ENCODE assay signal across 8 mouse cellular contexts in the genomic region with DNA sequence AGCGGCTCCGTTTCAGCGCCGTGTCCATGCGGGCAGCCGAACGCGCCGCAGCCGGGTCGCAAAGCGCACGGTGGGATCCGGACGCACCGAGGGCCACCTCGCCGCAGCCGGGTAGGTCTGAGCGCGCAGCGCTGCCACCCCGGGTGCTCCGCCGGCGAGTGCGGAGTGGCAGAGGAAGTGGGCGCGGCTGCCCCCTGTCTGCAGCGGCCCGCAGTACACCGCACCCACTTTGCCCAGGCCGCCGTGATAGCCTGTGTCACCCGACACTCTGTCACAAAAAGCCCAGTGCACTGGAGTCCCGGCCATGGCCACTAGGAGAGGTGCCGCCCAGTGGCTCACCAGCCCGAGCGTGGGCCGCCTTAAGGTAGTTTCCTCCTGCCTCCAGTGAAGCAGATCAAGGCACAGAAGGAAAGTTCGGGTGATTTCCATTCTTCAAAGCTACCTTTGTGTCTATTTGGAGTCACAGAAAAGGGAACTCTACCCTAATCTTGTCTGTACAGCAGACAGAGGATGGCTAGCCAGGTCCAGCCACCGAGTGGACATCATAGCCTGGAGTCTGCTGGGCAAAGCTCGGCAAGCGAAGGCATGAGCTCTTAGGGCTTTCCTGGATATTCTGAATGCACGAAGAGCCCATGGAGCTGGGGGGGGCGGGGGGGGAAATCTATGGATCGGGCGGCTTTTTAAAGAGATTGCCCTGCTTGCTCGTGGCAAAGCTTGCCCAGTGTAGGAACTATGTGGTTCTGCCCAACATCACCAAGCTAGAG. TPM values are rescaled to one million over a fixed set of nuclear protein-coding genes. Genes with fewer than 3 reads are reported as not detected.
DNase-seq lines count a peak whose midpoint lies in the region; ATAC-seq and TF ChIP-seq lines count a peak whose summit lies in the region.

TSS of gene Sh3bp5 (minus strand) at position 149 of the 764 bp plus-strand sequence.

- H3K4me3 ChIP-seq in embryonic facial prominence, embryonic 11.5 days (ENCODE audit: low read depth, low read length), result peak within 1 kb of the TSS; percentile 84
- H3K4me3 ChIP-seq in intestine, postnatal 0 days (ENCODE audit: low read depth, low read length), result peak within 1 kb of the TSS; percentile 67
- peak within 1 kb of the TSS; percentile 86 for H3K4me3 ChIP-seq in midbrain, embryonic 10.5 days

- peaks cover 6% of the 10 kb centered on the region for H3K4me1 ChIP-seq in embryonic facial prominence, embryonic 11.5 days (ENCODE audit: control insufficient read depth, insufficient read depth, low read length)
- H3K4me1 ChIP-seq in intestine, postnatal 0 days (replicated peaks; ENCODE audit: control insufficient read depth, insufficient read depth, low read length), result no peaks in the 10 kb centered on the region
- H3K4me1 ChIP-seq in midbrain, embryonic 10.5 days, result peaks cover 30% of the 10 kb centered on the region

- ATAC-seq in embryonic facial prominence, embryonic 11.5 days (replicated peaks; ENCODE audit: insufficient number of reproducible peaks, low FRiP score, low TSS enrichment, low read depth), result peak; percentile 91
- ATAC-seq in granulocyte monocyte progenitor cell, adult 5-6 weeks (replicated peaks; ENCODE audit: poor library complexity, severe bottlenecking), result peak; percentile 96
- ATAC-seq in intestine, postnatal 0 days, result peak; percentile 96

- H3K27ac ChIP-seq in embryonic facial prominence, embryonic 11.5 days (replicated peaks; ENCODE audit: low read depth, low read length), result no peak within 1 kb of the TSS; the same call in 1 of the 2 replicates
- H3K27ac ChIP-seq in intestine, postnatal 0 days (ENCODE audit: low read depth, low read length), result 0 out of 2 replicates have a peak within 1 kb of the TSS, but pooled peaks have one; percentile 11
- peak within 1 kb of the TSS; percentile 88 for H3K27ac ChIP-seq in midbrain, embryonic 10.5 days (replicated peaks)

- H3K27me3 ChIP-seq in embryonic facial prominence, embryonic 11.5 days (ENCODE audit: control insufficient read depth, insufficient read depth, low read length), result no peaks in the 10 kb centered on the region
- no peaks in the 10 kb centered on the region for H3K27me3 ChIP-seq in intestine, postnatal 0 days (replicated peaks; ENCODE audit: control insufficient read depth, insufficient read depth, low read length)
- peaks cover 46% of the 10 kb centered on the region for H3K27me3 ChIP-seq in midbrain, embryonic 10.5 days (ENCODE audit: low read depth, poor library complexity, severe bottlenecking)

- WGBS in embryonic facial prominence, embryonic 11.5 days, result 9% methylated on average over 49 of the region's 49 CpGs
- WGBS in intestine, postnatal 0 days, result 9% methylated on average over 49 of the region's 49 CpGs
- 8% methylated on average over 49 of the region's 49 CpGs for WGBS in midbrain, embryonic 10.5 days

- H3K9ac ChIP-seq in embryonic facial prominence, embryonic 11.5 days (replicated peaks; ENCODE audit: low read length), result peak within 1 kb of the TSS; percentile 89
- H3K9ac ChIP-seq in intestine, postnatal 0 days (ENCODE audit: low read depth, low read length), result peak within 1 kb of the TSS; percentile 77

- peak; percentile 94 for DNase-seq in adrenal gland, postnatal 25 days
- peak; percentile 93 for DNase-seq in embryonic facial prominence, embryonic 11.5 days (ENCODE audit: low spot score)
- DNase-seq in left cerebral cortex, postnatal 36 days (ENCODE audit: low spot score in 2 of 2), result peak; percentile 94
- peak; percentile 93 for DNase-seq in midbrain, embryonic 10.5 days (ENCODE audit: low spot score)
- peak; percentile 87 to 88 for DNase-seq in right cerebral cortex, postnatal 36 days (ENCODE audit: low spot score in 2 of 2)
- peak; percentile 89 for DNase-seq in yolk sac, embryonic 10.5 days (ENCODE audit: low spot score)

- intact Hi-C loops in left cerebral cortex, postnatal 36 days (cut with DNase I), result loop anchor here (5.0 kb wide), 1 partner anchor 54 kb away; no protein-coding TSS in a partner anchor

- no peaks in the 10 kb centered on the region for H3K9me3 ChIP-seq in embryonic facial prominence, embryonic 11.5 days (replicated peaks; ENCODE audit: control insufficient read depth, low read length)
- H3K9me3 ChIP-seq in intestine, postnatal 0 days (ENCODE audit: control insufficient read depth), result no peaks in the 10 kb centered on the region
- no peaks in the 10 kb centered on the region for H3K9me3 ChIP-seq in midbrain, embryonic 10.5 days (replicated peaks)

- no peaks in the 10 kb centered on the region for H3K36me3 ChIP-seq in embryonic facial prominence, embryonic 11.5 days (replicated peaks; ENCODE audit: control insufficient read depth, insufficient read depth, low read depth, low read length)
- H3K36me3 ChIP-seq in intestine, postnatal 0 days (ENCODE audit: control insufficient read depth, insufficient read depth), result no peaks in the 10 kb centered on the region
- H3K36me3 ChIP-seq in midbrain, embryonic 10.5 days, result no peaks in the 10 kb centered on the region

- peak within 1 kb of the TSS; percentile 79 for H3K4me2 ChIP-seq in embryonic facial prominence, embryonic 11.5 days (ENCODE audit: low read depth, low read length)
- H3K4me2 ChIP-seq in intestine, postnatal 0 days (replicated peaks; ENCODE audit: low read depth), result peak within 1 kb of the TSS; percentile 86

- peak; percentile 99 for TF ChIP-seq CTCF in intestine, postnatal 0 days (IDR thresholded peaks at IDR 0.05; ENCODE audit: low read depth)

RNA-seq across cellular contexts. Expression of gene Sh3bp5, which starts in this region (rescaled TPM):
- total RNA-seq in adrenal gland, postnatal 25 days (2021), result 112 and 134 TPM in 2 replicates
- 15.8 and 16.0 TPM in 2 replicates for polyA plus RNA-seq in embryonic facial prominence, embryonic 11.5 days (2014; fragmentation: Nextera tagmentation; extraction: Ambion mirVana)
- 5.0 and 6.3 TPM in 2 replicates for total RNA-seq in granulocyte monocyte progenitor cell, adult 5-6 weeks (2014; fragmentation: Nextera tagmentation)
- total RNA-seq in granulocyte monocyte progenitor cell, adult 5-6 weeks (2017), result 2.7 and 2.8 TPM in 2 replicates
- 12.0 and 12.4 TPM in 2 replicates for polyA plus RNA-seq in intestine, postnatal 0 days (2015; fragmentation: Nextera tagmentation; extraction: Ambion mirVana)
- 10 to 100 TPM; 60.1 to 60.2 TPM for total RNA-seq in left cerebral cortex, postnatal 36 days (2021)
- polyA plus RNA-seq in midbrain, embryonic 10.5 days (2016; fragmentation: Nextera tagmentation; extraction: Ambion mirVana), result 17.3 and 22.8 TPM in 2 replicates

Comparison
In these comparisons a context has a peak if more than half of its experiments do, and no peak if none do; other contexts are left out.
1. RNA of gene Sh3bp5 (total RNA-seq): 112 to 134 TPM in adrenal gland, postnatal 25 days and 60.1 to 60.2 TPM in left cerebral cortex, postnatal 36 days; 2.7 to 6.3 TPM in granulocyte monocyte progenitor cell, adult 5-6 weeks; every median in the first group is over 4 times any median in the second.
2. Peak in every context shown above with its lines, with median percentiles within 50 percentile points of each other: DNase-seq, ATAC-seq and H3K4me3 ChIP-seq.